Mouse (Mus musculus) testis, postnatal 14 days (tissue): ENCODE measurements around the gene Il18rap.

Experiments
- DNase-seq: peaks from one replicate; pipeline ENCODE4 v3.0.0; 2021; ENCODE audit warnings: low spot score

Gene Il18rap

GRCm38 (mm10) chr1:40514851-40515585, at the start of gene Il18rap:
Il18rap (plus strand) TSS chr1:40515362.
- DNase-seq: no peak

GRCm38 (mm10) chr1:40465477-40466430, 49.4 kb upstream of the Il18rap start, which contains the start of gene Il18r1:
Il18r1 (plus strand) TSS chr1:40465552.
- peak; percentile 4 for DNase-seq

- DNase-seq: no peak
Measured at GRCm38 (mm10) chr1:40467306-40467705, 47.9 kb upstream of the Il18rap start.

- DNase-seq: no peak
Measured at GRCm38 (mm10) chr1:40468805-40469204, 46.4 kb upstream of the Il18rap start.

DNA sequence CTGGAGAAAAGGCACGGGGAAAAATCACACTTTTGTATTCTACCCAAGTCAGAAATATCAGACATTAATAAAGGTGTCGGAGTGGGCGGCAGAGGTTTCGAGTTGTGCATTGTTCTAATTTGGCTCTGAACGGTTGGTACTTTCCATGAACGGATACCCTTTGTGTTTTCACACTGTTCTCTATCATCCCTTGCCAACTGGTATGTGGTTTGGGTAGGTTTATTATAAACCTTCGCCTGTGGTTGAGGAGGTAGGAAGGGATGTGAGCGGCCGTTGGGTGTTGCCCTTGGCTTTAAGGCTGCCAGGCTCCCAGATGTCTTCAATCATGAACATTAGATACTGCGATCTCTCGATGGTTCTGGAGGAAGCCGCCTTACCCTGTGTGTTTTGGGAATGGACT, 45.3 kb upstream of the Il18rap start:
- DNase-seq: no peak

DNA sequence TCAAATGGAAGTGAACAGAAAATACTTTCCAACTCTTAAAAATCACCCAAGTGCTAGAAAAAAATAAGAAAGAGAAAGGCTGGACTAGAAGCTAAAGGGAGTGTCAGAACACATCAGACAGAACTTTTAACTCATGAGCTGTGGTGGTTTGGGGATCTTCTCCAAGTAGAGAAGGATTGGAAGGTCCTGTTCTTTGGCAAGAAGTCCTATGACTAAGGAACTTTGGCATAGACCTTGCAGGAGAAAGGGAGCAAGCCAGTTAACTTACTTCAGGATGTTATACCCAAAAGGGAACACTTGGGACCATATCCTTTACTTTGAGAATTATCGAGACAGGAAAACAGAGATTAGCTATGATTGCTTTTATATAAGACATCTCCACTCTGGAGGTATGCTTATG, 42.8 kb upstream of the Il18rap start:
- DNase-seq: no peak

GRCm38 (mm10) chr1:40473640-40474039, 41.5 kb upstream of the Il18rap start:
- DNase-seq: no peak

- no peak for DNase-seq
Measured at GRCm38 (mm10) chr1:40474336-40474735, 40.8 kb upstream of the Il18rap start.

DNA sequence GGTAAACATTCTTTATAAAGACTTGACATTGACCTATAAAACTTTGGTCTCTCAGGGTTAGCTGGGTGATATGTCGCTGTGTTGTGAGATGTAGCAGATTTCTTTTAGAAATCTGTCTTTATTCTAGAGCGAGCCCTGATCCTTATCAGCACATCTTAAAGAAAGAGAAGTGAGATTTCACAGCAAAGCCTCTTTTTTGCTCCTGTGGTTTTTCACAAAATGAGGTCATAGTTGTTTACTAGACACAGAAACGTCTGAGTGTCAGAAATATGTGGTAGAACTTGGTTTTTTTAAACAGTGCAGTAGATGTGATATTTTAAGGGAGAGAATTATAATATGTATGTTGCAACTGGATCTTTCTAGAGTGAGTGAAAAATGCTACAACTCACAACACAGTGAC, 39.5 kb upstream of the Il18rap start:
- no peak for DNase-seq

DNA sequence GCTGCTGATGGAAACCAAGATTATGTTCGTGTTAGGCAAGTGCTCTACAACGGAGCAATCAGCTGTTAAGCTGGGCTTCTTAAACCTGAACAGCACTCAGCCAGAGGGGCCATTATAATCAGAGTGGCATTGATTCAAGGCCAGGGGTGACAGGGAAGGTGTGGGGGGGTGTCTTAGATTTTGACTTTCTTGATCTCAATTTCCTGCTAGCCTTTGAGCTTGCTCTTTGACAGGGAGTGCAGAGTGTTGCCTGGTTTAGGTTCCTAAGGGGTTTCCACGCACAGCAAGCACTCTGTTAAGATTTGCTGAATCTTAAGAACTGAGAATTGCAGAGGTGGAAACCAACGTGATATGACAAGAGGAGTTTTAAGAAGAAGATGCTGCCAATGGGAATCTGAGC, 38.4 kb upstream of the Il18rap start:
- DNase-seq: no peak

GRCm38 (mm10) chr1:40479505-40479923, 35.6 kb upstream of the Il18rap start:
- no peak for DNase-seq

GRCm38 (mm10) chr1:40494594-40494993, 20.6 kb upstream of the Il18rap start:
- DNase-seq: no peak

GRCm38 (mm10) chr1:40499708-40500107, 15.5 kb upstream of the Il18rap start:
- no peak for DNase-seq

GRCm38 (mm10) chr1:40501126-40501525, 14.0 kb upstream of the Il18rap start:
- DNase-seq: no peak

GRCm38 (mm10) chr1:40501546-40502398, 13.4 kb upstream of the Il18rap start:
- DNase-seq: no peak

GRCm38 (mm10) chr1:40504548-40504947, 10.6 kb upstream of the Il18rap start:
- DNase-seq: no peak

- no peak for DNase-seq
Measured at GRCm38 (mm10) chr1:40516364-40516763, 1.2 kb downstream of the Il18rap start.

DNA sequence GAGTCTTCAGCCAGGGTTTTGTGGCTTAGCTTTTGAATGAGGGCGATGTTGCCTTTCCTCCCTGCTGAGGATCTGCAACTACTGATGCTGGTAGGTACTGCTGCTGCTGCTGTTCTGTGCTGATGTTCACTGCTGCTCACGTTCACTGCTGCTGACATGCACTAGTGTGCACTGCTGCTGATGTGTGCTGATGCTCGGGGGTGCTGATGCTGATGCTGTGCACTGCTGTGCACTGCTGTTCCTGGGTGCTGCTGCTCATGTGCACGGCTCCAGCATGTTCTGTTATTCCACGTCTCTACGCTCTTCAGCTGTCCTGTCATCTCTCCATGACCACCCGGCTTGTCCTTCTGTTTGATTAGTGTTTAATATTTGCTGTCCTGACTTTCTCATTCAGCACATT, 7.8 kb downstream of the Il18rap start:
- DNase-seq: no peak

GRCm38 (mm10) chr1:40523971-40524722, 9.0 kb downstream of the Il18rap start:
- DNase-seq: no peak

DNA sequence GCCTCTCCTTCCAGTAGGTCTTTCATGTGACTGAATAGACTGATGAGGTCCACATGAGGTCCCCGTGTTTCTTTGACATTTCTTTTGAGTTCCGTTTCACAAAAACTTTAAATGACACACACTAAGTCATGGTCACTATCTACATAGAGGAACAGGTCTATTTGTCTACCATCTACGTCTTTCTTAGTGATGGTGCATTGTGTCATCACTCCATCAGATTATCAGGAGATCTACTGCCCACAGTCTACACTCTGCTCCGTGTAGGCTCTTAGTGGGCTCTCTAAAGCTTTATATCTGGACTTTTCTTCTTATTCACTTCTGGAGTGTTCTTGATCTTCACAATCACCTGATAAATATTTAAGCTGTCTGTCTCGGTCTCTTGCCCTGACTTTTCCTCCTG, 14.1 kb downstream of the Il18rap start:
- DNase-seq: no peak

DNA sequence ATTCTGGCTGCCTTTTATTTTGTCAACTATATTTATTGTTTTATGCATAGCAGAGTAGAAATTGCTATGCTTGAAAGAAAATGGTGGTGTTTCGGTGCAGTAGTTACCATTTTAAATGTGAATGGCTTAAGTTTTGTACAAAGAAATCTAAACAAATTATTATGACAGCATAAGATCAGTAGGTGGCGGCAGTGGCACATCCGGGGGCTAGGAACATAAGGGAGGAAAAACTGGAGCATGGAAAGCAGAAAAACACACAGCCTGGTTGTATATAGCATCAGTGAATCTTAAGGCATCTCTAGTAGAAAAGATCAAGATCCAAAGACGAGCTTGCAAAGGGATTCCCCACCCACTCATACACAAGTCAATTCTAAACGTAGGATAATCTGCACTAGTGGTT, 22.4 kb downstream of the Il18rap start:
- DNase-seq: no peak
